Mouse (Mus musculus): ENCODE data around the gene Grwd1. TPM values are rescaled to one million over a fixed set of nuclear protein-coding genes. Genes with fewer than 3 reads are reported as not detected.

The Grwd1 gene
- total RNA-seq, 2 experiments from 2014 or later: 31.8 to 35.5 TPM

DNA sequence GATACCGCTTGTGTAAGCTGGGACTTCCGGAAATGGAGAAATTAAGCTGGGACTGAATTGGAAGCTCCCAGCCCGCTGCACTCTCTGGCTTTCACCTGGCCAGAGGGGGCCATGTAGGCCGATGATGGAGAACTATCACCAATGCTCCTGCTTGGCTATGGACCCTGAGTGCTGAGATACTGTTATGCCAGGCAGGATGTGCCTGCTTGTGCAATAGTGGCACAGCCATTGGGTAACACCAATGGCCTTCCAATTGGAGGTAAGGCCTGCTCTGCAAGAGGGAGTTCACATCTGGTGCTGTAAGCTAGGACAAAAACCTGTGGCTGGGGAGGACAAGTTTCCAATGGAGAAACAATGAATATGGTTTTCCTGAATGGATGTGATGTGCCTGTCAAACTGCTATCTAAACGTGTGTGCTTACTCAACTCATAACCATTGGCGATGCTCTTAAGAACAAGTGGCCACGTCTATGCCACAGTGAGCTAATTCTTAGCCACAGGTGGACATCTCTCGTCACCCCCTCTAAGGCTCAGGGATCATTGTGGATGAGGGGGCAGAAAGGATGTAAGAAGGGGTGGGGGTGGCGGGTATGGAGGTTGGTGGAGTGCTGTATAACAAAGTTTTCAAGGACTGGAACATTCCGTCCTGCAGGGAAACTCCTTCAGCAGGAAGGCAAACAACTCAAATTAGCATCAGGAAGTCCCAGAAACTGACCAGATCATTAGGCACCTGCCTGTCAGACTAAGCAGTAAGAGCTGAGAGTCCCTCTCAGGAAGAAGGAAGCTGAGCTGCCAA is 12.4 kb upstream of the Grwd1 start:
- intact Hi-C loops (cut with DNase I): no loop called here
- no peak for DNase-seq

DNA sequence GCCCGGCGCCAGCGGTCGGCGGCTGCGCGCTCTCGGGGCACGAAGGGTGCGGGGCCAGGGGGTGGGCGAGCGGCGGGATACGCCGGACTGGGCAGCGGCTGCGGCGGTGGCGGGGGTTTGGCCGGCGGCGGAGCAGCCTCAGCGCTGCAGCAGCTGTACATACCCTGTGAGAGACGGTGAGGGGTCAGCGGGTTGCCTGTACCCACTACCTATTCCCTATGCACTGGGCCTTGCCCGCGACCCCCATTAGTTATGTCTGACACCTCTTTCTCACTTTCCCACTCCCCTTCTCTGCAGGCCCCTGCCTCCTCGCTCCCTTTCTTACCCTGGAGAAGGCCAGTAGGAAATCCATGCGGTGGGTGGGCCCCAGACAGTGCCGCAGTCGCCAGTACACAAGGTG is 3.2 kb upstream of the Grwd1 start:
- intact Hi-C loops (cut with DNase I): no loop called here
- DNase-seq: no peak

GRCm38 (mm10) chr7:45833148-45833790 is 2.5 kb upstream of the Grwd1 start:
- DNase-seq: no peak
- intact Hi-C loops (cut with DNase I): no loop called here

DNA sequence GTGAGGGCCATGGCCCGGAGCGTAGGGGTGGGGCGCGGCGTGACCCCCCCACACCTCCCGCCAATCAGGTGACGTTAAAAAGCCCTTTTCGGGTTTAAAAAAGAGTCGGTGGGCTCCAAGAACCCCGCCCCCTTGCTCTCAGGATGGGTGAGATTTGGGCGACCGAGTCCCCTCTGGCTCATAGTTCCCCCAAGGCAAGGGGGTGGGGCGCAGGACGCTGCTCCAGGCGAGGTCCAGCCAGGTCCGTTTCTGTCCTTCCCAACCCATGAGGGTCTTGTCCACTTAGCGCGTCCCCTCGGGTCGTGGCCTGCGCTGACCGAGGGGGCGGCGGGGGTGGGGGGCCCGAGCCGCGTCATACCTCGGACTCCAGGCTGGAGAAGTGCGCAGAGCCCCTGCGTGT is 1.7 kb upstream of the Grwd1 start:
- intact Hi-C loops (cut with DNase I): no loop called here
- DNase-seq: no peak

DNA sequence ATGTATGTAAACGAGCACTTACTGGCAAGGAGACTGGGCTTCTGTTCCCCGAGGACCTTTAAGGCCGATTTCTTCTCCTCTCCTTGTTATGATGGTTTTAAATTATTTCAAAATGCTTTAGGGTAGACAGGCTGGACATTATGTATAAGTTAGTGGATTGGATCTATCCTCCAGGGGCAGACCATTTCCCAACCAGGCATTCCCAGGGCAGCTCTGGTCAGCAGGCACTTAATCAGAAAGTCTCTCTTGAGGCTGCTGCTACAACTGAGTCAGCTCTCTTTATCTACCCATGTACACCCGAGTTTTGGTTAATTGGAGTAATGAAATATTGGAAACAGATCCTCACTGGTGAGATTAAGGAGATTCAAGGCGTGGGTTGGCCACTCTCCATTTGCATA is 383 bp upstream of the Grwd1 start:
- DNase-seq: no peak
- intact Hi-C loops (cut with DNase I): no loop called here

DNA sequence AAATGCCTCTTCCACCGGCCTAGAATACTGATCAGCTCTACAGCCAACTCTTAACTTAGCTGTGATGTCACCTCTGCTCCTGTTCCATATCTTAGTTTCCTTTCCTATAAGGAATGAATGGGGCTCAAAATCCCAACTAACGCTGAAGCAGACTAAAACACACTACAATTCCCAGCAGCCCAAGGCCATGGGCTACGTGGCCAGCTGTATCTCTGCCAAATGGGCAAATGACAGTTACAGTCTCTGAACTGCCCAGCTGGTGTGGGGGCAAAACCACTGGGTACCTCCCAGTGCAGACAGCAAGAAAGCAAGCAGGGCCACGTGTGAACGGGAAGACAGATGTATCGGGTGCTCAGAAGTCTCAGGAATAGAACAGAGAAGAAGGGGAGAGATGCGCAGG is 4.1 kb downstream of the Grwd1 start:
- intact Hi-C loops (cut with DNase I): no loop called here
- no peak for DNase-seq

DNA sequence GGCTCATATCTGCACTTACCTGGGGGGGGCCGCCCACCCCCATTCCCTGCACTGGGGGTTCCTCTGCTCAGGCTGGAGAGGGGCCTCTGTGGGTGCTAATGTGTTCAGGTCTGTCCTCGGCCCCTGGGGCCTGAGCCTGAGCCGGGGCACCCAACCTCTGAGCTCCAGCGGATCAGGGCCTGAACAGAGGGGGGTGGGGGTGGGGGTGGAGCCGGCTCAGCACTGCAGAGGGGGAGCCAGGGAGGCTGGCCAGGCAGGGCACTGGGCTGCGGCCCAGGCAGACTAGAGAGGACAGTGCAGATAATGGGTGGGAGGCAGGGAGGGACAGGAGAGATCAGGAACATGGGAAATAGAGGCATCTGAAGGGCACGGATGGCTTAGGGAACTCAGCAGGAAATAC is 6.1 kb downstream of the Grwd1 start, which contains the start of gene Kcnj14:
Kcnj14 (minus strand) TSS at position 185 of the 400 bp plus-strand sequence.
- DNase-seq: no peak
- intact Hi-C loops (cut with DNase I): no loop called here

DNA sequence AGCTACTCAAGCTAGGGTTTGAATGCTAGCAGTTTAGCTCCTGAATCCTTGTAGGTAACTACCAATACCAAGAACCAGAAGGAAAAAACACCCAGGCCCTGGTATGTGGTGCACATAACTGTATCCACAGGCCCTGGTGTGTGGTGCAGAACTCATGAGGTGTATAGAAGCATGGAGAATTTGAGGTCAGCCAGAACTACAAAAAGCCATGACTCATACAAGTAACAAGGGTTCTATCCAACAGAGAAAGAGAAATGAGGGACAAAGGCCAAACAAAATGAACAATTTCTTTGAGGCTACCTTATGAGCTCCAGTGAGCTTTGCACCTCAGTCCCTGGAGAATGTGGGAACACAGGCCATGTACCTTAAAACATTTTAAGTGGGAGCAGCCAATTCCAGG is 9.8 kb downstream of the Grwd1 start:
- DNase-seq: no peak
- intact Hi-C loops (cut with DNase I): no loop called here

GRCm38 (mm10) chr7:45819843-45820242 is 10.9 kb downstream of the Grwd1 start:
- DNase-seq: no peak
- intact Hi-C loops (cut with DNase I): no loop called here

- intact Hi-C loops (cut with DNase I): no loop called here
- no peak for DNase-seq
These were observed 14.8 kb downstream of the Grwd1 start for GRCm38 (mm10) chr7:45815984-45816351.

GRCm38 (mm10) chr7:45815323-45815983 is 15.3 kb downstream of the Grwd1 start:
- no peak for DNase-seq
- intact Hi-C loops (cut with DNase I): no loop called here

- intact Hi-C loops (cut with DNase I): no loop called here
- DNase-seq: no peak
These were observed 15.9 kb downstream of the Grwd1 start for GRCm38 (mm10) chr7:45814841-45815240.

DNA sequence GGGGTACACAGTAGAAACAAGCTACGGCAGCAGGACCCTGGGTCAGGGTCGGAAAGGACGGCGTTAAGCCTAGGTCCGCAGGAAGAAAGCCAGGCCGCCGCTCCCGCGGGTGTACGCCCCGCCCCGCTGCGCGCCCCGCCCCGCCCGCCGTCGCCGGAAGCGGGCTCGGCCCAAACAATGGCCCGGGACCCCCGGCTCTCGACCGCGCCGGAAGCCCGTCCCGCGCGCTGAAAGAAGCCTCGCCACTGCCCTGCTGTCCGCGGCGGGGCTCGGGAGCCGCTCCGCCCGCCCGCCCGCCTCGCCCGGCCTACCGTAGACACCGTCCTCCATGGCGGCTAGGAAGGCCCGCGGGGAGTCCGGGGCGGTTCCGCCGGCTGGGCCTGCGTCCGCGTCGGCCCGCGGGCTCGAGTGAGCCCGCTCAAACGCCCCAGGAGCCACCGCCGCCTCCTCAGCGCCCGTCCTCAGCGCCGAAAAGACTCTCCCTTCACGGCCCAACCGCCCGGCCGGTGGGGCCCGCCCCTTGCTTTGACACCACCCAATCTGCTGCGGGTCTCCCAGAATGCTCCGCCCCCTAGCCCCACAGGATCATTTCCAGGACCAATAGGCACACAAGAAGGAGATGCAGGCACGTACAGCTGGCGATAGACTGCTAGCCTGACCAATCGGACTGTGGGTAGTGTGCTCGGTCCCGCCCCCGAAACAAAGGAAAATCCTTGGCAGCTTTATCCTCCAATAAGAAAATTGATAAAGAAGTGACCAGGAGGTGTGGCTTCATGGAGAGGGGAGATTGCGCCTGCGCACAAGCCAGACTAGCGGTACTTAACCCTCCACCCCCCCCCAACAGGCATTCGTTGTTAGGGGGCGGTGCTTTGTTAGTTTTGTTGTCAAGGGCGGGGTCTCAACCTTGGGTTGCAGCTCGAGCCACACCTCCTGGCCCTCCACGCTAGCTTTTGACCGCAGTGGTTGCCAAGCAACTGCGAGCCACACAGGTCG is 16.7 kb downstream of the Grwd1 start, which contains the start of gene Cyth2:
Cyth2 (minus strand) TSS at position 795 of the 993 bp plus-strand sequence.
- DNase-seq: peak; percentile 100
- intact Hi-C loops (cut with DNase I): no loop called here

- intact Hi-C loops (cut with DNase I): no loop called here
- DNase-seq: no peak
These were observed 17.8 kb downstream of the Grwd1 start for GRCm38 (mm10) chr7:45812921-45813320.

DNA sequence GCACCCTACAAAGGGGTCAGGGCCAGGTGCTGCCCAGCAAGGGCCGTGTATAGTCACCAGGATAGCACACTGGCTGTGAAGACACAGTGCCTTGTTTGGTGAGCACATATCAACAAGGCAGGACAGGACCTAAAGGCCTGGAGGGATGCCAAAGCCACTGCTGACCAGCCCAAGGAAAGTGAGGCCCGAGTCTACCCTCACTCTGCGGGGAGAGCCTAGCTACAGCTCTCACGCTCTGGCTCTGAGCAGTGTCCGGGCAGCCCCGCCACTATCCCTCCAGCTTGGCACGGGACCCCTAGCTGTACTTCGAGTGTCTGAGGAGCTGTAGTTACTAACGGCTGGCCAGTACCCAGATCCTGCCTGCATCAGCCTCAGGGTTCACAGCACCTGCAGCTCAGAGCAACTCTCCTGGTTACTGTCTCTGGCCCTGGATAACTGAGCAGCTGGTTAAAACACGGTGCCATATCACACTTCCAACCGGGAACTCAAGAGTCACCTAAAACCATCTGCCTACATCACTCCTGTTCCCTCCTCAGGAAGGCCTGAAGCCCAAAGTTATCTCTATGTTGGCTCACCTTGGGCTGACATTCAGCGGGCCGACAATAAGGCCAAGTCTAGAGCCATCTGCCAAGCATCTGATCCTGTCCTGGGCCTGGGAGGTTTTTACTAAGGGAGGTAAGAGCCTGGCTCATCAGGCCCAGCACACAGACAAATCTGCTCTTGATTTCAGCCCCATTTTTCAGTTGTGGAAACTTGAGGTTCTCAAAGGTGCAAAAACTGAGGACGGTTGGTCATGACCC is 21.3 kb downstream of the Grwd1 start:
- intact Hi-C loops (cut with DNase I): no loop called here
- DNase-seq: no peak

DNA sequence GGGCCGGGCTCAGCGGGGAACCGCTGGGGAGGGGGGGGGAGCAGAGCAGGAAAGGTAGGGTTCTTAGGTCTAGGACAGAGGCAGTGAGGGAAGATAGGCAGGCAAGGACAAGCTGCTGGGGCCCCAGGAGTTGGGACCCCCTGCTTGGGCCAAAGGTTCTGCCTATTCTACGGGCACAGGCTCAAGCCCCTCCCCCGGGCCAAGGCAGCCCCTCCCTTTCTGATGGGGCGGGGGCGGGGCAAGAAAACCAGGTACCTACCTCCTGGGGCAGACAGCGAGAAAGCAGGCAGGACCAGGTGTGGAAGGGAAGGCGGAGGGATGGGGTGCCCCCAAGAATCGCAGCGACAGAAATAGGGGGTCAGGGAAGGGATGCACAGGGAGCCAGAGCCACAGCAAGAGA is 22.3 kb downstream of the Grwd1 start:
- no peak for DNase-seq
- intact Hi-C loops (cut with DNase I): no loop called here

GRCm38 (mm10) chr7:45805941-45806340 is 24.8 kb downstream of the Grwd1 start:
- intact Hi-C loops (cut with DNase I): no loop called here
- no peak for DNase-seq

- intact Hi-C loops (cut with DNase I): no loop called here
- DNase-seq: no peak
These were observed 28.2 kb downstream of the Grwd1 start for GRCm38 (mm10) chr7:45802551-45802950.

DNA sequence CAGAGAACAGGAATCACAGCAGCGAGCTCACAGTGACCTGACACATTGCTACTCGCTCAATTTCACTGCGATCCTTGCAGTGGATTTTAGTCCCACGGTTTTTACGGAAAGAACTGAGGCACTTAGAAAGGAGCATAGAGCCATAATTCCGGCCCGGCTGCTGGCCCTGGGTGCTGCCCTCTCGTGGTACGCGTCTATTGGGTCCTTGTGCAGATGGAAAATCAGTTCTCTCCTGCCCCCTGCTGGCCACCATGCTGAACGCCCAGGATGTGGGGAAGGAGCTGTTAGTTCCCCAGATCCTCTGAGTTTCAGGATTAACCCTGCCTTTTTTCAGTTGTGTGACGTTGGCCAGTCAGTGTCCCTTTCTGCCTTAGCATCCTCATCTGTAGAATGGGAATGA is 29.4 kb downstream of the Grwd1 start:
- intact Hi-C loops (cut with DNase I): loop anchor here (2.0 kb wide), 1 partner anchor 63 kb away; no protein-coding TSS in a partner anchor
- DNase-seq: peak; percentile 96

Measured in left cerebral cortex, postnatal 4 days (tissue).